Mouse (Mus musculus): Measurements from ENCODE around the gene Scp2d1. TPM values are rescaled to one million over a fixed set of nuclear protein-coding genes. Genes with fewer than 3 reads are reported as not detected.
"Not testable (repeated sequence)": the region's sequence is repeated elsewhere in the genome, so short reads cannot be mapped to it uniquely, and the experiment has no call there.

Gene Scp2d1
- not detected in 2 replicates for polyA plus RNA-seq (2014; fragmentation: Nextera tagmentation; extraction: Ambion mirVana)

DNA sequence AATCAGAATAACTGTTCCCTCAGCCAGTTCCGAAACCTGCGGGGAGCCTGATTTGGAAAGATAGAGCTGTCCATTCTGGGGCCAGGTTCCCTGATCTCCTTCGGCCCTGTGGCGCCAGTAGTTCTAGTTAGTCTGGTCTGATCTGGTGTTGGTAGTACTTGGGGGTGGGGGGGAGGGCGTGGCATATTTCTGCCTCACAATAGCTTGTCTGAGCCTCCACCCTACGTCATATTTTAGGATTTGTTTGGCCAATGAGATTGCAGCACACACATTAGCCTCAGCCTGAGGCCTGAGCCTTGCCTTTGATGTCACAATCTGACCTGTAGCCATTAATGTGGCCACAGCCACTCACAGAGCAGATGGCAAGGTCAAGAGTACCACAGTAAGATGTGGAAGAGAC lies at the start of gene Scp2d1:
Gene Scp2d1, plus strand, starts transcription at position 301 of the 400 bp plus-strand sequence.
- H3K9ac ChIP-seq (ENCODE audit: low read depth, low read length); H3K4me3 ChIP-seq (ENCODE audit: low read depth, low read length); H3K9me3 ChIP-seq (ENCODE audit: control insufficient read depth, low read length); DNase-seq (ENCODE audit: low spot score); H3K36me3 ChIP-seq (ENCODE audit: control insufficient read depth, insufficient read depth, low read length); H3K27me3 ChIP-seq (replicated peaks; ENCODE audit: control insufficient read depth, insufficient read depth, low read length); H3K27ac ChIP-seq (replicated peaks; ENCODE audit: low read depth, low read length); ATAC-seq (ENCODE audit: low read depth); H3K4me2 ChIP-seq (ENCODE audit: low read depth, low read length); H3K4me1 ChIP-seq (ENCODE audit: control insufficient read depth, insufficient read depth, low read length): not testable (repeated sequence)
- WGBS, result 87% methylated on average over 6 of the region's 6 CpGs

DNA sequence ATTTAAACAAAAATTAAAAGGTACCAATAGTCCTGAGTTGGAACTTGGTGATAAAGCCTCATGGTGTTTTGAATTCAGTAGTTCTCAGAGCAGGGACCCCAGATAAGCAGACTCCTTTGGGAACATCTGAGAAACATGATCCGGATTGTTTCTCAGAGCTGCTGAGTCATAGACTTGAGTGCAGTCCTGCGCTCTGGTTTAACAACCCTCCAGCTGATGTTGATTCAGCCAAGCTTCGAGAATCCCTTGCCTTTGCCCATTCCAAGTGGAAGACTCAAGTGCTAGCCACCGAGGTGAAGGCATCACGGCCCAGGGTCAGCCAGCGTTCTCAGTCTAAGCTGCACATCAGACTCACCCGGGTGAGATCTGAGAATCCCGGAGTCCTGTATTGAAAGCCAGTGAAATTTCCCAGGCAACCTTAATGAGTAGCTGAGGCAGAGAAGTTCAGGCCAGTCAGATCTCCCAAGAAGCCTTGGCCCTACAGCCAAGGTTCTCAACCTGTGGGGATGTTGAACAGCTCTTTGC lies 48.8 kb upstream of the Scp2d1 start:
- ATAC-seq (ENCODE audit: low read depth) (no peak), DNase-seq (ENCODE audit: low spot score) (no peak)
- no peak overlapping the region for H3K9ac ChIP-seq (ENCODE audit: low read depth, low read length)
- H3K4me3 ChIP-seq (ENCODE audit: low read depth, low read length), result no peak overlapping the region
- H3K27ac ChIP-seq (replicated peaks; ENCODE audit: low read depth, low read length), result no peak overlapping the region
- no peaks in the 10 kb centered on the region for H3K27me3 ChIP-seq (replicated peaks; ENCODE audit: control insufficient read depth, insufficient read depth, low read length)
- no peaks in the 10 kb centered on the region for H3K4me1 ChIP-seq (ENCODE audit: control insufficient read depth, insufficient read depth, low read length)
- no peaks in the 10 kb centered on the region for H3K9me3 ChIP-seq (ENCODE audit: control insufficient read depth, low read length)
- no peak overlapping the region for H3K4me2 ChIP-seq (ENCODE audit: low read depth, low read length)
- H3K36me3 ChIP-seq (ENCODE audit: control insufficient read depth, insufficient read depth, low read length), result no peaks in the 10 kb centered on the region
- 69% methylated on average over 8 of the region's 8 CpGs for WGBS

DNA sequence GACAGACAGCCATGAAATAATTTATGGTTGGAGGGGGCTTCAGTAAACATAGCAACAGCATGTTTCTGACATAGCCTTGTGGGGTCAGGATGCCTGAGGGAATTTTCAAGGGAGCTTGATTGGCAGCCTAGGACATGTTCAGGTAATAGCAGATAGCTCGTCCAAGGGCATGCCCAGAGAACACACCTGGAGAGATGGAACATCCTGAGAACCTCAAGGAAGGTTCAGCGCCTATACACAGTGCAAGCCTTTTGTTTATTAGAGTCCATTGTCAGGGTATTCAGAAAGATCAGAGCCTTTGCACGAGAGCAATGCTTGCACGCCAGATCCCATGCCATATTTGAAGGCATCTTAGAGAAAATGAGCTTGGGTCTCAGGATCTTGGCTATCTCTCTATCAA lies 47.8 kb upstream of the Scp2d1 start:
- ATAC-seq (ENCODE audit: low read depth), result no peak
- no peaks in the 10 kb centered on the region for H3K9me3 ChIP-seq (ENCODE audit: control insufficient read depth, low read length)

DNA sequence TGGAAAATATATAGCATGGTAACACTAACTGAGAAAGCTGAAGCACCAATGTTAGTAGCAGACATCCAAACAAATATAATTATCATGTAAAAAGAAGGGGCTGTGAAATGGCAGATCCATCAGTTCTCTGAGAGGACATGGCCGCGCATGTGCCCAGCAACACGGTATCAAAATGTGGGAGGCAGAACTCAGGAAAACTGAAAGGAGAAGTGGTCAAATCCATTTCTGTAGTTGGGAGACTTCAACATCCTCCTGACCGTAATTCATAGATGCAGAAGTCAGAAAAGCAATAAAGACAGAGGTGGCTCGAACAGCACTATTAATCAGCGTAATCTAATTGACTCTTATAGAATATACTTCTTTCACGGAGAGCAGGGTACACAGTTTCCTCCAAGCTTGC lies 44.2 kb upstream of the Scp2d1 start:
- DNase-seq (ENCODE audit: low spot score), result no peak
- Histone ChIP-seq H3K9ac (ENCODE audit: low read depth, low read length) (no peak overlapping the region), H3K36me3 (ENCODE audit: control insufficient read depth, insufficient read depth, low read length) (no peaks in the 10 kb centered on the region), H3K9me3 (ENCODE audit: control insufficient read depth, low read length) (no peaks in the 10 kb centered on the region), H3K27me3 (replicated peaks; ENCODE audit: control insufficient read depth, insufficient read depth, low read length) (no peaks in the 10 kb centered on the region), H3K4me1 (ENCODE audit: control insufficient read depth, insufficient read depth, low read length) (no peaks in the 10 kb centered on the region), H3K27ac (replicated peaks; ENCODE audit: low read depth, low read length) (no peak overlapping the region), H3K4me2 (ENCODE audit: low read depth, low read length) (no peak overlapping the region), H3K4me3 (ENCODE audit: low read depth, low read length) (no peak overlapping the region)
- no peak for ATAC-seq (ENCODE audit: low read depth)
- WGBS, result 87% methylated on average over 7 of the region's 7 CpGs

More for the DNA sequence above, 47.8 kb upstream of the Scp2d1 start:
- Histone ChIP-seq H3K4me2 (ENCODE audit: low read depth, low read length) (no peak overlapping the region), H3K9ac (ENCODE audit: low read depth, low read length) (no peak overlapping the region), H3K4me3 (ENCODE audit: low read depth, low read length) (no peak overlapping the region), H3K4me1 (ENCODE audit: control insufficient read depth, insufficient read depth, low read length) (no peaks in the 10 kb centered on the region), H3K27me3 (replicated peaks; ENCODE audit: control insufficient read depth, insufficient read depth, low read length) (no peaks in the 10 kb centered on the region), H3K36me3 (ENCODE audit: control insufficient read depth, insufficient read depth, low read length) (no peaks in the 10 kb centered on the region), H3K27ac (replicated peaks; ENCODE audit: low read depth, low read length) (no peak overlapping the region)
- DNase-seq (ENCODE audit: low spot score), result no peak
- WGBS, result 90% methylated on average over 4 of the region's 4 CpGs

GRCm38 (mm10) chr2:144780731-144781130 lies 42.7 kb upstream of the Scp2d1 start:
- no peak for ATAC-seq (ENCODE audit: low read depth)
- Histone ChIP-seq H3K4me2 (ENCODE audit: low read depth, low read length) (no peak overlapping the region), H3K4me1 (ENCODE audit: control insufficient read depth, insufficient read depth, low read length) (no peaks in the 10 kb centered on the region), H3K27me3 (replicated peaks; ENCODE audit: control insufficient read depth, insufficient read depth, low read length) (no peaks in the 10 kb centered on the region), H3K9me3 (ENCODE audit: control insufficient read depth, low read length) (no peaks in the 10 kb centered on the region), H3K4me3 (ENCODE audit: low read depth, low read length) (no peak overlapping the region), H3K36me3 (ENCODE audit: control insufficient read depth, insufficient read depth, low read length) (no peaks in the 10 kb centered on the region), H3K9ac (ENCODE audit: low read depth, low read length) (no peak overlapping the region), H3K27ac (replicated peaks; ENCODE audit: low read depth, low read length) (no peak overlapping the region)
- 37% methylated on average over 5 of the region's 5 CpGs for WGBS
- peak; percentile 29 for DNase-seq (ENCODE audit: low spot score)

- H3K27ac ChIP-seq (replicated peaks; ENCODE audit: low read depth, low read length), result no peak overlapping the region
- ATAC-seq (ENCODE audit: low read depth), result no peak
- no peaks in the 10 kb centered on the region for H3K27me3 ChIP-seq (replicated peaks; ENCODE audit: control insufficient read depth, insufficient read depth, low read length)
- 63% methylated on average over 3 of the region's 3 CpGs for WGBS
- H3K4me2 ChIP-seq (ENCODE audit: low read depth, low read length), result no peak overlapping the region
- no peak overlapping the region for H3K9ac ChIP-seq (ENCODE audit: low read depth, low read length)
- no peak for DNase-seq (ENCODE audit: low spot score)
- no peaks in the 10 kb centered on the region for H3K4me1 ChIP-seq (ENCODE audit: control insufficient read depth, insufficient read depth, low read length)
- no peaks in the 10 kb centered on the region for H3K36me3 ChIP-seq (ENCODE audit: control insufficient read depth, insufficient read depth, low read length)
- no peak overlapping the region for H3K4me3 ChIP-seq (ENCODE audit: low read depth, low read length)
- no peaks in the 10 kb centered on the region for H3K9me3 ChIP-seq (ENCODE audit: control insufficient read depth, low read length)
These were observed 41.6 kb upstream of the Scp2d1 start for GRCm38 (mm10) chr2:144781871-144782270.

DNA sequence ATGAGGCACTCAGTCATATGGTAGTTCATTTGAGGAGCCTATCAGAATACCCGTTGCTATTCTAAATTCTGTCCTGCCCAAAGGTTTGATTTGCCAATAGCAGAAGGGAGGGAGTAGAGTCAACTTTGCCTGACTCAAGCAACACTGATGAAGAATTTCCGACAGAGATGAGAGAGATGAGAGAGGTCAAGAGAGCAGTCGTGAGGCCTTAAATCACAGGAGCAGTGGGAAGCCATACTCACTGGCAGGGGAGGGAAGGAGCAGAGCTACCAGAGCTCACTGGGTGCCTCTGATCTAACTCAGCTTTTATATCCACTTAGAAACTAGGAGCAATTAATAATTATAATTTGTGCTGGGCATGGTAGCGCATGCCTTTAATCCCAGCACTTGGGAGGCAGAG lies 41.0 kb upstream of the Scp2d1 start:
- H3K4me1 ChIP-seq (ENCODE audit: control insufficient read depth, insufficient read depth, low read length), result no peaks in the 10 kb centered on the region
- no peak for DNase-seq (ENCODE audit: low spot score)
- no peaks in the 10 kb centered on the region for H3K36me3 ChIP-seq (ENCODE audit: control insufficient read depth, insufficient read depth, low read length)
- no peak overlapping the region for H3K27ac ChIP-seq (replicated peaks; ENCODE audit: low read depth, low read length)
- no peak overlapping the region for H3K4me2 ChIP-seq (ENCODE audit: low read depth, low read length)
- no peak overlapping the region for H3K9ac ChIP-seq (ENCODE audit: low read depth, low read length)
- no peak for ATAC-seq (ENCODE audit: low read depth)
- no peaks in the 10 kb centered on the region for H3K9me3 ChIP-seq (ENCODE audit: control insufficient read depth, low read length)
- no peaks in the 10 kb centered on the region for H3K27me3 ChIP-seq (replicated peaks; ENCODE audit: control insufficient read depth, insufficient read depth, low read length)
- 74% methylated on average over 4 of the region's 4 CpGs for WGBS
- no peak overlapping the region for H3K4me3 ChIP-seq (ENCODE audit: low read depth, low read length)

GRCm38 (mm10) chr2:144783190-144783589 lies 40.3 kb upstream of the Scp2d1 start:
- no peaks in the 10 kb centered on the region for H3K9me3 ChIP-seq (ENCODE audit: control insufficient read depth, low read length)
- H3K4me2 ChIP-seq (ENCODE audit: low read depth, low read length), result no peak overlapping the region
- no peak overlapping the region for H3K27ac ChIP-seq (replicated peaks; ENCODE audit: low read depth, low read length)
- H3K36me3 ChIP-seq (ENCODE audit: control insufficient read depth, insufficient read depth, low read length), result no peaks in the 10 kb centered on the region
- no peaks in the 10 kb centered on the region for H3K27me3 ChIP-seq (replicated peaks; ENCODE audit: control insufficient read depth, insufficient read depth, low read length)
- H3K9ac ChIP-seq (ENCODE audit: low read depth, low read length), result no peak overlapping the region
- no peak overlapping the region for H3K4me3 ChIP-seq (ENCODE audit: low read depth, low read length)
- no peaks in the 10 kb centered on the region for H3K4me1 ChIP-seq (ENCODE audit: control insufficient read depth, insufficient read depth, low read length)
- ATAC-seq (ENCODE audit: low read depth) (no peak), DNase-seq (ENCODE audit: low spot score) (no peak)
- WGBS, result 74% methylated on average over 1 of the region's 1 CpGs

DNA sequence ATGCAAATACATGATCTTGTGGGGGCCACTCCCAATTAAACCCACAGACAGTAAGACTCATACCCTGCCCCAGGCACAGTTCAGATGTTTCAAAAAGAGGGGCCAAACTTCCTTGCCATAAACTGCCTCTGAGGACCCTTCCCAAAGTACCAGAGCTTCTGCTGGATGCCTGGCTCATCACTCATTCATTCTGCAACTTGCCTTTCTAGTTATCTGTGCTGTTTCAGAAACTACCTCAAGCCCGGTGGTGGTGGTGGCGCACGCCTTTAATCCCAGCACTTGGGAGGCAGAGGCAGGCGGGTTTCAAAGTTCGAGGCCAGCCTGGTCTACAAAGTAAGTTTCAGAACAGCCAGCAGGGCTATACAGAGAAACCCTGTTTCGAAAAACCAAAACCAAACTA lies 39.6 kb upstream of the Scp2d1 start:
- H3K27me3 ChIP-seq (replicated peaks; ENCODE audit: control insufficient read depth, insufficient read depth, low read length), result no peaks in the 10 kb centered on the region
- ATAC-seq (ENCODE audit: low read depth) (no peak), DNase-seq (ENCODE audit: low spot score) (no peak)
- H3K27ac ChIP-seq (replicated peaks; ENCODE audit: low read depth, low read length), result no peak overlapping the region
- H3K4me3 ChIP-seq (ENCODE audit: low read depth, low read length), result no peak overlapping the region
- no peaks in the 10 kb centered on the region for H3K9me3 ChIP-seq (ENCODE audit: control insufficient read depth, low read length)
- no peak overlapping the region for H3K4me2 ChIP-seq (ENCODE audit: low read depth, low read length)
- no peak overlapping the region for H3K9ac ChIP-seq (ENCODE audit: low read depth, low read length)
- H3K36me3 ChIP-seq (ENCODE audit: control insufficient read depth, insufficient read depth, low read length), result no peaks in the 10 kb centered on the region
- 97% methylated on average over 6 of the region's 6 CpGs for WGBS
- no peaks in the 10 kb centered on the region for H3K4me1 ChIP-seq (ENCODE audit: control insufficient read depth, insufficient read depth, low read length)
